Comparison of ENCODE assay signal across 8 mouse cellular contexts in the genomic region with DNA sequence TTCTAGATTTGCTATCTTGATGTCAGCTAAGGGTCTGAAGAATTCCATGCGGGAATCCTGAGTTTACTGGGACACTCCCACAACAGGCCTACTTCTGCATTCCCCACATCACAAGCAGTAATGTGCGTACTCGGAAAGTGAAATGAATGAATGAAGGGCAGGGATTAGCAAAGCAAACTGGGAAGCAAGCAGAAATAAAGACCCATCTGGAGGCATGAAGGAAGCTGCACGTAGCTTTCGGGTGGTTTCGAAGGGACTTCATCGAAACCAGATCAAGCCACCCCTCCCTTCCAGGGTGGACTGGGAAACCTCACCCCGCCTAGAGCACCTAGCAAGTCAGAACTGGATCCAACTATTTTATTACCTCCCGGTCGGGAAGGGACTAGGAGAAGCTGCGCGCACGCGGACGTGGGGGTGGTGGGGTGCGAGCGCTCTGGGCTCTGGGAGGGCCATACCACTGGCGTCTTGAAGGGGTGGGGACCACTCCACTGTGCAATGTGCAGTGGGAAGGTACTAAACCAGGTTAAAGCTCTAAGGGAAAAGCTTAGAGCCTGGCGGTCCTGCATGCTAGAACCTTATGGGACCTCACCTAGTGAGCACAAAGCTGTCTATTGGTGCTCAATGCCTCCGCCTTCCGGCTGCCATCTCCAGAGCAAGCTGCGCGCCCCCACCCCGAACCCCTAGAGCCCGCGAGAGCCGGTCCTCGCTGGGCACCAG. TPM values are rescaled to one million over a fixed set of nuclear protein-coding genes. Genes with fewer than 3 reads are reported as not detected.
DNase-seq lines count a peak whose midpoint lies in the region; ATAC-seq and TF ChIP-seq lines count a peak whose summit lies in the region.

No protein-coding gene starts in this region.

- TF ChIP-seq POLR2A in spleen, adult 2 months (IDR thresholded peaks at IDR 0.05; ENCODE audit: low read depth, low read length) = no peak

- H3K27me3 ChIP-seq in spleen, adult 2 months (ENCODE audit: control insufficient read depth, insufficient read depth, low read length) = no peaks in the 10 kb centered on the region
- H3K27me3 ChIP-seq in liver, postnatal 0 days (ENCODE audit: insufficient read depth, low read length) = no peaks in the 10 kb centered on the region
- H3K27me3 ChIP-seq in stomach, embryonic 15.5 days (replicated peaks) = no peaks in the 10 kb centered on the region

- peak overlapping the region; percentile 66 for H3K4me2 ChIP-seq in liver, postnatal 0 days (ENCODE audit: low read depth, low read length)
- peak overlapping the region; percentile 60 for H3K4me2 ChIP-seq in stomach, embryonic 15.5 days

- no peaks in the 10 kb centered on the region for H3K9me3 ChIP-seq in liver, postnatal 0 days (ENCODE audit: low read length)
- H3K9me3 ChIP-seq in stomach, embryonic 15.5 days = no peaks in the 10 kb centered on the region

- TF ChIP-seq EP300 in liver, postnatal 0 days (IDR thresholded peaks at IDR 0.05; ENCODE audit: low read depth) = no peak

- H3K4me1 ChIP-seq in spleen, adult 2 months (ENCODE audit: control insufficient read depth, insufficient read depth, insufficient read length) = peaks cover 7% of the 10 kb centered on the region; the same call in 1 of the 2 replicates
- H3K4me1 ChIP-seq in liver, postnatal 0 days (ENCODE audit: insufficient read depth) = peaks cover 6% of the 10 kb centered on the region
- H3K4me1 ChIP-seq in stomach, embryonic 15.5 days = no peaks in the 10 kb centered on the region

- H3K27ac ChIP-seq in spleen, adult 2 months (ENCODE audit: insufficient read depth, low read length) = peak overlapping the region; percentile 60
- peak overlapping the region; percentile 62 for H3K27ac ChIP-seq in liver, postnatal 0 days (ENCODE audit: low read depth)
- H3K27ac ChIP-seq in stomach, embryonic 15.5 days = peak overlapping the region; percentile 88

- no peaks in the 10 kb centered on the region for H3K36me3 ChIP-seq in spleen, adult 2 months (ENCODE audit: control insufficient read depth, insufficient read depth, low read length)
- no peaks in the 10 kb centered on the region for H3K36me3 ChIP-seq in liver, postnatal 0 days (replicated peaks; ENCODE audit: insufficient read depth, low read length)
- no peaks in the 10 kb centered on the region for H3K36me3 ChIP-seq in stomach, embryonic 15.5 days

- TF ChIP-seq CTCF in spleen, adult 2 months (IDR thresholded peaks at IDR 0.05; ENCODE audit: extremely low read depth, insufficient read depth, insufficient read length, insufficient replicate concordance) = no peak
- TF ChIP-seq CTCF in liver, postnatal 0 days (IDR thresholded peaks at IDR 0.05; ENCODE audit: low read depth) = no peak

- ATAC-seq in inflammation-experienced regulatory T-cells, adult 6 months = peak; percentile 42
- 0 out of 2 replicates have a peak, but pooled peaks have one; percentile 6 for ATAC-seq in liver, postnatal 0 days
- ATAC-seq in stomach, embryonic 15.5 days (ENCODE audit: insufficient read depth, low FRiP score, low read depth) = peak; percentile 5; the same call in 1 of the 2 replicates
- no peak for ATAC-seq in monocyte, adult 5-6 weeks (replicated peaks; ENCODE audit: insufficient number of reproducible peaks, low FRiP score, low TSS enrichment, poor library complexity, severe bottlenecking)

- peak overlapping the region; percentile 13; the same call in 1 of the 2 replicates for H3K9ac ChIP-seq in liver, postnatal 0 days (replicated peaks)
- no peak overlapping the region for H3K9ac ChIP-seq in stomach, embryonic 15.5 days

- WGBS in spleen, adult 2 months = 39% methylated on average over 28 of the region's 28 CpGs
- WGBS in liver, postnatal 0 days (ENCODE audit: insufficient replicate concordance) = 30% methylated on average over 27 of the region's 28 CpGs
- WGBS in stomach, embryonic 15.5 days = 25% methylated on average over 28 of the region's 28 CpGs

- H3K4me3 ChIP-seq in spleen, adult 2 months (ENCODE audit: extremely low read depth, insufficient read depth, insufficient read length) = peak overlapping the region; percentile 55
- peak overlapping the region; percentile 25 for H3K4me3 ChIP-seq in liver, postnatal 0 days (ENCODE audit: low read depth, low read length)
- H3K4me3 ChIP-seq in stomach, embryonic 15.5 days (replicated peaks) = peak overlapping the region; percentile 33

- DNase-seq in adrenal gland, postnatal 14 days = peak; percentile 42
- DNase-seq in adrenal gland, adult 18-20 months (ENCODE audit: low spot score in 2 of 2) = no peak
- peak in 1 of 2 experiments; percentile 15 for DNase-seq in spleen, adult 2 months (ENCODE audit: low read depth in 1 of 2, low spot score in 2 of 2)
- DNase-seq in spleen, adult 12 weeks (ENCODE audit: low spot score) = no peak
- DNase-seq in liver, postnatal 0 days = no peak

RNA-seq across cellular contexts. Expression of gene Plp2, which starts 3.3 kb away (rescaled TPM):
- total RNA-seq in adrenal gland, postnatal 14 days (2021) = 75.2 and 76.6 TPM in 2 replicates
- total RNA-seq in adrenal gland, adult 18-20 months (2021) = 10 to 100 TPM; 54.4 to 68.4 TPM
- polyA plus RNA-seq in spleen, adult 2 months (2012; rRNA removed) = 88.2 and 90.0 TPM in 2 replicates
- 100 to 1,000 TPM; 140 to 192 (median 157) TPM for polyA plus RNA-seq in inflammation-experienced regulatory T-cells, adult 6 months (2017; shearing (Covaris generic))
- 25.7 TPM in 2 replicates for polyA plus RNA-seq in liver, postnatal 0 days (2015; fragmentation: Nextera tagmentation; extraction: Ambion mirVana)
- 223 and 255 TPM in 2 replicates for polyA plus RNA-seq in stomach, embryonic 15.5 days (2015; fragmentation: Nextera tagmentation; extraction: Ambion mirVana)
- total RNA-seq in monocyte, adult 5-6 weeks (2017) = 38.4 to 68.2 TPM (median 39.7 TPM) in 3 replicates

RNA-seq across cellular contexts. Expression of gene Magix, which starts 6.6 kb away (rescaled TPM):
- 4.2 and 5.1 TPM in 2 replicates for total RNA-seq in adrenal gland, postnatal 14 days (2021)
- under 1 TPM; 0.46 to 0.64 TPM for total RNA-seq in adrenal gland, adult 18-20 months (2021)
- polyA plus RNA-seq in spleen, adult 2 months (2012; rRNA removed) = 0.29 and 0.52 TPM in 2 replicates
- not detected for polyA plus RNA-seq in inflammation-experienced regulatory T-cells, adult 6 months (2017; shearing (Covaris generic))
- 2.4 TPM in 2 replicates for polyA plus RNA-seq in liver, postnatal 0 days (2015; fragmentation: Nextera tagmentation; extraction: Ambion mirVana)
- 0.54 and 0.74 TPM in 2 replicates for polyA plus RNA-seq in stomach, embryonic 15.5 days (2015; fragmentation: Nextera tagmentation; extraction: Ambion mirVana)
- not detected in 3 replicates for total RNA-seq in monocyte, adult 5-6 weeks (2017)

RNA-seq across cellular contexts. Expression of gene Prickle3, which starts 17.4 kb away (rescaled TPM):
- total RNA-seq in adrenal gland, postnatal 14 days (2021) = 16.0 and 19.8 TPM in 2 replicates
- 10 to 100 TPM in 1 of 2 experiments, 1 to 10 TPM in 1; 8.8 to 11.7 TPM for total RNA-seq in adrenal gland, adult 18-20 months (2021)
- polyA plus RNA-seq in spleen, adult 2 months (2012; rRNA removed) = 27.1 and 30.6 TPM in 2 replicates
- polyA plus RNA-seq in inflammation-experienced regulatory T-cells, adult 6 months (2017; shearing (Covaris generic)) = 1 to 10 TPM; 4.6 to 8.3 (median 7.4) TPM
- polyA plus RNA-seq in liver, postnatal 0 days (2015; fragmentation: Nextera tagmentation; extraction: Ambion mirVana) = 1.7 TPM in 2 replicates
- 10.7 and 10.8 TPM in 2 replicates for polyA plus RNA-seq in stomach, embryonic 15.5 days (2015; fragmentation: Nextera tagmentation; extraction: Ambion mirVana)
- 8.0 to 14.9 TPM (median 10.3 TPM) in 3 replicates for total RNA-seq in monocyte, adult 5-6 weeks (2017)

RNA-seq across cellular contexts. Expression of gene Gpkow, which starts 22.5 kb away (rescaled TPM):
- total RNA-seq in adrenal gland, postnatal 14 days (2021) = 45.4 and 47.9 TPM in 2 replicates
- total RNA-seq in adrenal gland, adult 18-20 months (2021) = 10 to 100 TPM; 48.0 to 59.9 TPM
- polyA plus RNA-seq in spleen, adult 2 months (2012; rRNA removed) = 6.1 and 6.2 TPM in 2 replicates
- polyA plus RNA-seq in inflammation-experienced regulatory T-cells, adult 6 months (2017; shearing (Covaris generic)) = 10 to 100 TPM; 48.0 to 54.7 (median 52.7) TPM
- 8.0 and 9.3 TPM in 2 replicates for polyA plus RNA-seq in liver, postnatal 0 days (2015; fragmentation: Nextera tagmentation; extraction: Ambion mirVana)
- polyA plus RNA-seq in stomach, embryonic 15.5 days (2015; fragmentation: Nextera tagmentation; extraction: Ambion mirVana) = 33.0 and 34.9 TPM in 2 replicates
- total RNA-seq in monocyte, adult 5-6 weeks (2017) = 46.2 to 57.8 TPM (median 57.1 TPM) in 3 replicates

RNA-seq across cellular contexts. Expression of gene Syp, which starts 36.2 kb away (rescaled TPM):
- 41.0 and 57.2 TPM in 2 replicates for total RNA-seq in adrenal gland, postnatal 14 days (2021)
- 10 to 100 TPM; 46.1 to 70.5 TPM for total RNA-seq in adrenal gland, adult 18-20 months (2021)
- 2.4 and 3.2 TPM in 2 replicates for polyA plus RNA-seq in spleen, adult 2 months (2012; rRNA removed)
- polyA plus RNA-seq in inflammation-experienced regulatory T-cells, adult 6 months (2017; shearing (Covaris generic)) = 1 to 10 TPM; 1.8 to 7.0 (median 7.0) TPM
- polyA plus RNA-seq in liver, postnatal 0 days (2015; fragmentation: Nextera tagmentation; extraction: Ambion mirVana) = 0.04 TPM in 1 of 2 replicates, not detected in the other
- polyA plus RNA-seq in stomach, embryonic 15.5 days (2015; fragmentation: Nextera tagmentation; extraction: Ambion mirVana) = 7.3 and 7.5 TPM in 2 replicates
- total RNA-seq in monocyte, adult 5-6 weeks (2017) = 1.7 to 5.0 TPM in 2 of 3 replicates, not detected in the other
